Mouse (Mus musculus) heart, adult 2 months (tissue): Measurements from ENCODE around the gene Gm19684. TPM values are rescaled to one million over a fixed set of nuclear protein-coding genes. Genes with fewer than 3 reads are reported as not detected.
"Not testable (repeated sequence)": the region's sequence is repeated elsewhere in the genome, so short reads cannot be mapped to it uniquely, and the experiment has no call there.

Experiments used
- DNase-seq, 2 experiments: peaks; one replicate each; pipeline ENCODE4 v3.0.0; 2021
- H3K27ac ChIP-seq: fragments of 200-600 bp; 2 replicates; pipeline ENCODE4 v1.8.1; 2022
- H3K27me3 ChIP-seq: fragments of 200-500 bp; 2 replicates; pipeline ENCODE4 v1.6.1; 2012; ENCODE audit warnings: mild to moderate bottlenecking, low read length, inconsistent platforms, mixed read lengths; ENCODE audit not compliant: control insufficient read depth, insufficient read depth
- H3K36me3 ChIP-seq: fragments of 200-500 bp; 2 replicates; pipeline ENCODE4 v1.6.1; 2012; ENCODE audit warnings: low read length, inconsistent platforms; ENCODE audit not compliant: control insufficient read depth, insufficient read depth
- H3K4me1 ChIP-seq: fragments of 200-500 bp; 2 replicates; pipeline ENCODE4 v1.6.1; 2011; ENCODE audit warnings: low read length; ENCODE audit not compliant: control insufficient read depth, insufficient read depth
- H3K4me3 ChIP-seq: fragments of 200-600 bp; 2 replicates; pipeline ENCODE4 v1.8.1; 2022
- H3K79me2 ChIP-seq: fragments of 200-500 bp; replicated peaks from 2 replicates; pipeline ENCODE4 v1.6.1; 2012; ENCODE audit warnings: mild to moderate bottlenecking, inconsistent platforms, low read length, moderate library complexity, mixed read lengths; ENCODE audit not compliant: control insufficient read depth, insufficient read depth
- H3K9ac ChIP-seq: fragments of 200-500 bp; 2 replicates; pipeline ENCODE4 v1.6.1; 2012; ENCODE audit warnings: low read depth, mild to moderate bottlenecking, control low read depth, inconsistent platforms, low read length, mixed read lengths
- CTCF ChIP-seq: fragments of 200-600 bp; IDR thresholded peaks from 2 replicates; pipeline ENCODE4 v1.8.1; 2022; ENCODE audit warnings: antibody characterized with exemption, mild to moderate bottlenecking, moderate library complexity
- EP300 ChIP-seq: fragments of 200-500 bp; IDR thresholded peaks from 2 replicates; pipeline ENCODE4 v1.6.1; 2011; ENCODE audit warnings: low read depth, low read length, control low read depth; ENCODE audit not compliant: insufficient read depth
- POLR2A ChIP-seq: fragments of 200-500 bp; IDR thresholded peaks from 2 replicates; pipeline ENCODE4 v1.6.1; 2011; ENCODE audit warnings: mild to moderate bottlenecking, low read depth, low read length, control low read depth; ENCODE audit not compliant: insufficient read depth
- WGBS: fragments of 180-500 bp; shearing (Covaris S2); methylation state at CpG from one replicate; pipeline ENCODE4 v1.1.7; 2018; 5-methylcytosine and 5-hydroxymethylcytosine counted together
- intact Hi-C: fragments of 180-260 bp; cut with DNase I; formaldehyde crosslinking; loops from one replicate; pipeline ENCODE4 v1.15.1; 2025
- polyA plus RNA-seq: library from polyadenylated mRNA; depleted of rRNA; stranded (reverse); fragments of >200 nt; gene quantifications from 2 replicates; pipeline ENCODE4 v1.2.3, GENCODE M21; 2012
- total RNA-seq, 2 experiments: library from RNA; stranded (reverse); gene quantifications; 2 replicates each; pipeline ENCODE4 v1.2.3; 2021

Gene Gm19684
- total and polyA plus RNA-seq, 3 experiments = 0.16 to 0.23 TPM; not detected in 1

- H3K27me3 ChIP-seq, H3K27ac ChIP-seq, H3K9ac ChIP-seq, DNase-seq, H3K4me1 ChIP-seq, H3K79me2 ChIP-seq, H3K4me3 ChIP-seq, intact Hi-C loops, H3K36me3 ChIP-seq: not testable (repeated sequence)
- 70% methylated on average over 3 of the region's 3 CpGs for WGBS
Observed at GRCm38 (mm10) chr17:36124111-36124510, 2.6 kb downstream of the Gm19684 start.

- DNase-seq, H3K27ac ChIP-seq, H3K9ac ChIP-seq, H3K36me3 ChIP-seq, H3K4me1 ChIP-seq, H3K4me3 ChIP-seq, intact Hi-C loops, H3K79me2 ChIP-seq, H3K27me3 ChIP-seq: not testable (repeated sequence)
- 67% methylated on average over 12 of the region's 13 CpGs for WGBS
Observed at GRCm38 (mm10) chr17:36128525-36128924, 7.0 kb downstream of the Gm19684 start.

- H3K79me2 ChIP-seq, H3K4me1 ChIP-seq, intact Hi-C loops, H3K9ac ChIP-seq, H3K36me3 ChIP-seq, H3K4me3 ChIP-seq, H3K27ac ChIP-seq, H3K27me3 ChIP-seq: not testable (repeated sequence)
- 34% methylated on average over 28 of the region's 28 CpGs for WGBS
- peak in 1 of 2 experiments; percentile 15 for DNase-seq
Observed at GRCm38 (mm10) chr17:36128968-36129817, 7.7 kb downstream of the Gm19684 start, which contains the start of gene Gm7030. Gm7030 (minus strand) TSS chr17:36129425.

- intact Hi-C loops = loop anchor here (10.0 kb wide), 1 partner anchor 67 kb away; no protein-coding TSS in a partner anchor
- Histone ChIP-seq H3K79me2 (no peaks in the 10 kb centered on the region), H3K27ac (no peak overlapping the region), H3K4me1 (no peaks in the 10 kb centered on the region), H3K27me3 (no peaks in the 10 kb centered on the region), H3K36me3 (no peaks in the 10 kb centered on the region), H3K9ac (no peak overlapping the region), H3K4me3 (no peak overlapping the region)
- no peak for DNase-seq
- TF ChIP-seq EP300 = no peak
- TF ChIP-seq POLR2A = no peak
- TF ChIP-seq CTCF = 0 out of 2 replicates have a peak, but pooled peaks have one; percentile 6
- WGBS = 67% methylated on average over 5 of the region's 5 CpGs
Observed at GRCm38 (mm10) chr17:36131516-36132265, 10.2 kb downstream of the Gm19684 start.

GRCm38 (mm10) chr17:36135421-36136231 lies 14.1 kb downstream of the Gm19684 start:
- DNase-seq, H3K79me2 ChIP-seq, H3K27ac ChIP-seq, H3K36me3 ChIP-seq, H3K9ac ChIP-seq, H3K4me3 ChIP-seq, H3K27me3 ChIP-seq, H3K4me1 ChIP-seq: not testable (repeated sequence)
- intact Hi-C loops = loop anchor here (10.0 kb wide), 1 partner anchor 71 kb away; no protein-coding TSS in a partner anchor

GRCm38 (mm10) chr17:36136299-36136848 lies 14.9 kb downstream of the Gm19684 start:
- H3K4me3 ChIP-seq, H3K79me2 ChIP-seq, DNase-seq, H3K9ac ChIP-seq, H3K27ac ChIP-seq, H3K36me3 ChIP-seq, H3K27me3 ChIP-seq, H3K4me1 ChIP-seq: not testable (repeated sequence)
- WGBS = 59% methylated on average over 1 of the region's 1 CpGs
- intact Hi-C loops = loop anchor here (10.0 kb wide), 1 partner anchor 72 kb away; no protein-coding TSS in a partner anchor
